Mouse (Mus musculus) myocyte (in vitro differentiated cells): ENCODE measurements at regions not wholly inside any gene's neighbourhood (a gene's known extent, or its start where the extent isn't known, plus 50 kb on each side); places are given as distances from the start of the nearest gene placed in this dataset.
"Not testable (repeated sequence)": the region's sequence is repeated elsewhere in the genome, so short reads cannot be mapped to it uniquely, and the experiment has no call there.

Experiments
- MAX ChIP-seq: IDR thresholded peaks from one replicate; pipeline ENCODE4 v1.6.1; 2011; ENCODE audit warnings: low read depth, mild to moderate bottlenecking, control low read depth
- POLR2A ChIP-seq: IDR thresholded peaks from one replicate; pipeline ENCODE4 v1.6.1; 2011; ENCODE audit warnings: low read depth, mild to moderate bottlenecking, control low read depth, moderate library complexity; ENCODE audit not compliant: insufficient read length
- TCF3 ChIP-seq: IDR thresholded peaks from one replicate; pipeline ENCODE4 v1.6.1; 2011; ENCODE audit warnings: low read depth, control low read depth; ENCODE audit not compliant: insufficient read length
- USF1 ChIP-seq: IDR thresholded peaks from one replicate; pipeline ENCODE4 v1.6.1; 2011; ENCODE audit warnings: low read depth, mild to moderate bottlenecking, control low read depth, moderate library complexity

GRCm38 (mm10) chr17:13456869-13457600 lies 102.7 kb downstream of the Tcp10c start:
- TF ChIP-seq USF1, POLR2A, TCF3, MAX: not testable (repeated sequence)
